Mouse (Mus musculus) splenic B cell, adult 2 months (primary cell): ENCODE measurements at regions not wholly inside any gene's neighbourhood (a gene's known extent, or its start where the extent isn't known, plus 50 kb on each side); places are given as distances from the start of the nearest gene placed in this dataset.

Experiments
- DNase-seq: peaks from one replicate; pipeline ENCODE4 v3.0.0-alpha.2; 2011; ENCODE audit warnings: low read depth, low spot score
- H3K27me3 ChIP-seq: 2 replicates; pipeline ENCODE4 v1.6.1; 2012; ENCODE audit warnings: mild to moderate bottlenecking, low read length, moderate library complexity, mixed read lengths; ENCODE audit not compliant: control insufficient read depth, poor library complexity, insufficient read depth, severe bottlenecking
- H3K36me3 ChIP-seq: 2 replicates; pipeline ENCODE4 v1.6.1; 2012; ENCODE audit warnings: mild to moderate bottlenecking, low read length, moderate library complexity, mixed read lengths; ENCODE audit not compliant: control insufficient read depth, poor library complexity, insufficient read depth, severe bottlenecking

GRCm38 (mm10) chr5:103340626-103341025 is 84.4 kb upstream of the Ptpn13 start:
- no peak for DNase-seq
- no peaks in the 10 kb centered on the region for H3K36me3 ChIP-seq
- H3K27me3 ChIP-seq, result no peaks in the 10 kb centered on the region

- no peak for DNase-seq
- no peaks in the 10 kb centered on the region for H3K36me3 ChIP-seq
- H3K27me3 ChIP-seq, result no peaks in the 10 kb centered on the region
These were observed 88.1 kb upstream of the Ptpn13 start for GRCm38 (mm10) chr5:103336689-103337490.

GRCm38 (mm10) chr5:103335916-103336688 is 88.9 kb upstream of the Ptpn13 start:
- no peaks in the 10 kb centered on the region for H3K27me3 ChIP-seq
- no peak for DNase-seq
- no peaks in the 10 kb centered on the region for H3K36me3 ChIP-seq

GRCm38 (mm10) chr5:103326412-103326811 is 98.6 kb upstream of the Ptpn13 start:
- DNase-seq, result no peak
- H3K27me3 ChIP-seq, result no peaks in the 10 kb centered on the region
- no peaks in the 10 kb centered on the region for H3K36me3 ChIP-seq

GRCm38 (mm10) chr5:103320341-103320740 is 104.7 kb upstream of the Ptpn13 start:
- H3K36me3 ChIP-seq, result no peaks in the 10 kb centered on the region
- DNase-seq, result no peak
- no peaks in the 10 kb centered on the region for H3K27me3 ChIP-seq

GRCm38 (mm10) chr5:103309806-103310525 is 98.8 kb upstream of the Mapk10 start:
- no peaks in the 10 kb centered on the region for H3K36me3 ChIP-seq
- DNase-seq, result no peak

GRCm38 (mm10) chr5:103305716-103306447 is 94.7 kb upstream of the Mapk10 start:
- no peaks in the 10 kb centered on the region for H3K36me3 ChIP-seq
- no peaks in the 10 kb centered on the region for H3K27me3 ChIP-seq
- DNase-seq, result no peak

More at GRCm38 (mm10) chr5:103309806-103310525, 98.8 kb upstream of the Mapk10 start:
- H3K27me3 ChIP-seq, result no peaks in the 10 kb centered on the region

- no peaks in the 10 kb centered on the region for H3K36me3 ChIP-seq
- DNase-seq, result no peak
These were observed 93.8 kb upstream of the Mapk10 start for GRCm38 (mm10) chr5:103304975-103305374.

GRCm38 (mm10) chr5:103302744-103303143 is 91.6 kb upstream of the Mapk10 start:
- Histone ChIP-seq H3K36me3 (no peaks in the 10 kb centered on the region), H3K27me3 (no peaks in the 10 kb centered on the region)
- no peak for DNase-seq

More at GRCm38 (mm10) chr5:103304975-103305374, 93.8 kb upstream of the Mapk10 start:
- no peaks in the 10 kb centered on the region for H3K27me3 ChIP-seq

- Histone ChIP-seq H3K27me3 (no peaks in the 10 kb centered on the region), H3K36me3 (no peaks in the 10 kb centered on the region)
- no peak for DNase-seq
These were observed 90.2 kb upstream of the Mapk10 start for GRCm38 (mm10) chr5:103301303-103301702.

- no peak for DNase-seq
These were observed 82.8 kb upstream of the Mapk10 start for GRCm38 (mm10) chr5:103293953-103294352.

GRCm38 (mm10) chr5:103291691-103292090 is 80.6 kb upstream of the Mapk10 start:
- no peaks in the 10 kb centered on the region for H3K27me3 ChIP-seq
- DNase-seq, result no peak
- H3K36me3 ChIP-seq, result no peaks in the 10 kb centered on the region

More at GRCm38 (mm10) chr5:103293953-103294352, 82.8 kb upstream of the Mapk10 start:
- H3K36me3 ChIP-seq, result no peaks in the 10 kb centered on the region
- H3K27me3 ChIP-seq, result no peaks in the 10 kb centered on the region

GRCm38 (mm10) chr5:103291219-103291618 is 80.1 kb upstream of the Mapk10 start:
- Histone ChIP-seq H3K36me3 (no peaks in the 10 kb centered on the region), H3K27me3 (no peaks in the 10 kb centered on the region)
- DNase-seq, result no peak

- no peak for DNase-seq
- no peaks in the 10 kb centered on the region for H3K27me3 ChIP-seq
- no peaks in the 10 kb centered on the region for H3K36me3 ChIP-seq
These were observed 58.1 kb upstream of the Mapk10 start for GRCm38 (mm10) chr5:103269206-103269605.
